ENCODE assay signal across 28 mouse cellular contexts in the genomic region with DNA sequence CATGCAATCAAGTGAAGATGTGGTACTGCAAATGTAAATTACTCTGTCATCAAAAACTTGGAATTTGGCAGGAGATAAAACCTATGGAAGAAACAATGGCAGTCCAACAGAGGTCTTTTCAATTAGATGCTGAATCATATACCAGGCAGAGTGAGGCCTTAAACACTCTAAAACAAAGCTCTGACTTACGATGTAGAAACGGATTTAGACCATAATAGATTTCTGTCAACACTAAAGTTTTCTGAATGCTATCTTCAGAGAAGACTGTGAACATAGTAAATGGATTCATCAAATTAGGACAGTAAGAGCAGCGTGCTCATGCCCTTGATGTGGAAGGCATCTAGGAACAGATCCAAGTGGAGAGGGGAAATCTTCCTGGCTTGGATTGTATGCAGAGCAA.
A peak's percentile ranks its signal among the peaks of the same experiment; 100 is the strongest.
DNase-seq lines count a peak whose midpoint lies in the region; ATAC-seq and TF ChIP-seq lines count a peak whose summit lies in the region.
"Had no signal": no experiment of that assay in that cellular context is flagged by ENCODE, and none has a peak within 500 bp of the region (broad histone marks: within the 10 kb centered on the region; RNA-seq: fewer than 3 reads in every experiment).

No protein-coding gene starts in this region.

- H3K27me3 ChIP-seq in forebrain, embryonic 14.5 days (replicated peaks; ENCODE audit: control insufficient read depth, insufficient read depth, low read length) = no peaks in the 10 kb centered on the region
- H3K27me3 ChIP-seq in forebrain, embryonic 10.5 days (ENCODE audit: poor library complexity, severe bottlenecking) = peaks cover 44% of the 10 kb centered on the region
- H3K27me3 ChIP-seq in hindbrain, postnatal 0 days (ENCODE audit: insufficient read depth, low read length) = no peaks in the 10 kb centered on the region
- no peaks in the 10 kb centered on the region for H3K27me3 ChIP-seq in hindbrain, embryonic 16.5 days (replicated peaks; ENCODE audit: control insufficient read depth, insufficient read depth, low read length)
- H3K27me3 ChIP-seq: embryonic facial prominence, embryonic 13.5 days; heart, embryonic 12.5 days; heart, embryonic 15.5 days; hindbrain, embryonic 13.5 days; Patski had no signal

- H3K4me1 ChIP-seq in forebrain, embryonic 14.5 days (ENCODE audit: control insufficient read depth, insufficient read depth, low read length) = peaks cover 13% of the 10 kb centered on the region
- H3K4me1 ChIP-seq in forebrain, embryonic 10.5 days = peaks cover 20% of the 10 kb centered on the region
- H3K4me1 ChIP-seq in hindbrain, postnatal 0 days (ENCODE audit: insufficient read depth, low read length) = no peaks in the 10 kb centered on the region; the same call in 1 of the 2 replicates
- peaks cover 6% of the 10 kb centered on the region for H3K4me1 ChIP-seq in hindbrain, embryonic 16.5 days (ENCODE audit: control insufficient read depth, insufficient read depth, low read depth, low read length)

- ATAC-seq in cerebellum, adult (ENCODE audit: insufficient number of reproducible peaks, low FRiP score, low TSS enrichment) = no peak
- peak; percentile 56 for ATAC-seq in forebrain, embryonic 14.5 days
- ATAC-seq in hindbrain, postnatal 0 days = no peak
- no peak for ATAC-seq in hindbrain, embryonic 16.5 days
- ATAC-seq: intestine, postnatal 0 days; Patski had no signal

- no peaks in the 10 kb centered on the region for H3K36me3 ChIP-seq in forebrain, embryonic 14.5 days (ENCODE audit: control insufficient read depth, insufficient read depth, low read length)
- no peaks in the 10 kb centered on the region for H3K36me3 ChIP-seq in forebrain, embryonic 10.5 days (replicated peaks)
- no peaks in the 10 kb centered on the region for H3K36me3 ChIP-seq in hindbrain, postnatal 0 days (ENCODE audit: insufficient read depth, low read length)
- H3K36me3 ChIP-seq in hindbrain, embryonic 16.5 days (ENCODE audit: control insufficient read depth, insufficient read depth, low read length) = no peaks in the 10 kb centered on the region
- H3K36me3 ChIP-seq: embryonic facial prominence, embryonic 10.5 days; embryonic facial prominence, embryonic 13.5 days; heart, embryonic 12.5 days; heart, embryonic 15.5 days; hindbrain, embryonic 10.5 days; hindbrain, embryonic 13.5 days had no signal

- no peak overlapping the region for H3K4me3 ChIP-seq in forebrain, embryonic 14.5 days (ENCODE audit: low read depth, low read length)
- no peak overlapping the region for H3K4me3 ChIP-seq in forebrain, embryonic 10.5 days
- no peak overlapping the region for H3K4me3 ChIP-seq in hindbrain, postnatal 0 days (ENCODE audit: low read length)
- H3K4me3 ChIP-seq in hindbrain, embryonic 16.5 days (ENCODE audit: low read length) = no peak overlapping the region
- H3K4me3 ChIP-seq: embryonic facial prominence, embryonic 10.5 days; embryonic facial prominence, embryonic 13.5 days; erythroblast, embryonic 14.5 days; gastrocnemius, adult 2 months; heart, embryonic 12.5 days; heart, embryonic 15.5 days; hindbrain, embryonic 10.5 days; hindbrain, embryonic 13.5 days had no signal

- H3K9me3 ChIP-seq in forebrain, embryonic 14.5 days (replicated peaks; ENCODE audit: control insufficient read depth, low read length) = no peaks in the 10 kb centered on the region
- no peaks in the 10 kb centered on the region for H3K9me3 ChIP-seq in forebrain, embryonic 10.5 days
- no peaks in the 10 kb centered on the region for H3K9me3 ChIP-seq in hindbrain, postnatal 0 days (ENCODE audit: low read length)
- no peaks in the 10 kb centered on the region for H3K9me3 ChIP-seq in hindbrain, embryonic 16.5 days (ENCODE audit: control insufficient read depth, low read length)
- H3K9me3 ChIP-seq: embryonic facial prominence, embryonic 10.5 days; embryonic facial prominence, embryonic 13.5 days; heart, embryonic 12.5 days; heart, embryonic 15.5 days; hindbrain, embryonic 10.5 days; hindbrain, embryonic 13.5 days had no signal

- no peak overlapping the region for H3K4me2 ChIP-seq in forebrain, embryonic 14.5 days (ENCODE audit: low read length)
- H3K4me2 ChIP-seq in hindbrain, postnatal 0 days (ENCODE audit: low read depth, low read length) = no peak overlapping the region
- H3K4me2 ChIP-seq in hindbrain, embryonic 16.5 days (ENCODE audit: low read length) = no peak overlapping the region
- H3K4me2 ChIP-seq: embryonic facial prominence, embryonic 13.5 days; heart, embryonic 12.5 days; heart, embryonic 15.5 days; hindbrain, embryonic 13.5 days had no signal

- 35% methylated on average over 3 of the region's 3 CpGs for WGBS in forebrain, embryonic 14.5 days
- WGBS in forebrain, embryonic 10.5 days = 87% methylated on average over 3 of the region's 3 CpGs
- WGBS in hindbrain, postnatal 0 days = 56% methylated on average over 3 of the region's 3 CpGs
- 53% methylated on average over 3 of the region's 3 CpGs for WGBS in hindbrain, embryonic 16.5 days

- peak; percentile 23 to 27 for DNase-seq in cerebellum, postnatal 10 days
- DNase-seq in forebrain, embryonic 14.5 days (ENCODE audit: low spot score) = peak; percentile 70
- DNase-seq in forebrain, embryonic 10.5 days (ENCODE audit: extremely low spot score, low spot score) = no peak
- peak; percentile 23 for DNase-seq in hindbrain, postnatal 0 days (ENCODE audit: low spot score)
- no peak for DNase-seq in gastrocnemius, postnatal 14 days
- DNase-seq: adrenal gland, postnatal 10 days; adrenal gland, postnatal 36 days; cerebellum, adult 11-12 months; cerebellum, adult 8-10 months; cerebellum, postnatal 36 days; embryo, embryonic 11 days; gastrocnemius, adult 2 months; gastrocnemius, postnatal 25 days; heart, adult 18-20 months; heart, postnatal 10 days; heart, postnatal 36 days; kidney, adult 2 months had no signal

- intact Hi-C loops in gastrocnemius, postnatal 14 days (cut with DNase I; ENCODE audit: low total_unique reads) = no loop called here

- no peak overlapping the region for H3K27ac ChIP-seq in forebrain, embryonic 14.5 days (ENCODE audit: low read depth, low read length)
- no peak overlapping the region for H3K27ac ChIP-seq in forebrain, embryonic 10.5 days
- H3K27ac ChIP-seq in hindbrain, postnatal 0 days = no peak overlapping the region
- H3K27ac ChIP-seq in hindbrain, embryonic 16.5 days (ENCODE audit: low read depth, low read length) = no peak overlapping the region
- H3K27ac ChIP-seq: embryonic facial prominence, embryonic 10.5 days; embryonic facial prominence, embryonic 13.5 days; gastrocnemius, adult 2 months; heart, embryonic 15.5 days; hindbrain, embryonic 10.5 days; hindbrain, embryonic 13.5 days had no signal

- no peak for TF ChIP-seq CTCF in hindbrain, postnatal 0 days (IDR thresholded peaks at IDR 0.05; ENCODE audit: low read depth)

- H3K9ac ChIP-seq in forebrain, embryonic 14.5 days (ENCODE audit: low read length) = no peak overlapping the region
- H3K9ac ChIP-seq in hindbrain, postnatal 0 days (replicated peaks; ENCODE audit: low read length) = no peak overlapping the region
- no peak overlapping the region for H3K9ac ChIP-seq in hindbrain, embryonic 16.5 days (ENCODE audit: low read depth, low read length)
- H3K9ac ChIP-seq: embryonic facial prominence, embryonic 13.5 days; heart, embryonic 12.5 days; heart, embryonic 15.5 days; hindbrain, embryonic 13.5 days had no signal

Comparison
In these comparisons a context has a peak if more than half of its experiments do, and no peak if none do; other contexts are left out.
1. DNase-seq: peak in cerebellum, postnatal 10 days (2 of 2), forebrain, embryonic 14.5 days (single experiment) and hindbrain, postnatal 0 days (single experiment); none in forebrain, embryonic 10.5 days (single experiment) and gastrocnemius, postnatal 14 days (single experiment).